Mouse (Mus musculus): ENCODE measurements at regions not wholly inside any gene's neighbourhood (a gene's known extent, or its start where the extent isn't known, plus 50 kb on each side); places are given as distances from the start of the nearest gene placed in this dataset.

- no peak for DNase-seq (ENCODE audit: low read depth, low spot score)
These were observed 1636.7 kb downstream of the Efnb2 start for GRCm38 (mm10) chr8:7024336-7024735.

- no peak for DNase-seq (ENCODE audit: low read depth, low spot score)
These were observed 1649.2 kb downstream of the Efnb2 start for GRCm38 (mm10) chr8:7011881-7012280.

- no peak for DNase-seq (ENCODE audit: low read depth, low spot score)
These were observed 1669.5 kb downstream of the Efnb2 start for GRCm38 (mm10) chr8:6991516-6991915.

GRCm38 (mm10) chr8:6989359-6990095 lies 1671.5 kb downstream of the Efnb2 start:
- DNase-seq (ENCODE audit: low read depth, low spot score), result no peak

- DNase-seq (ENCODE audit: low read depth, low spot score), result no peak
These were observed 1687.1 kb downstream of the Efnb2 start for GRCm38 (mm10) chr8:6973961-6974360.

GRCm38 (mm10) chr8:6963006-6963799 lies 1697.8 kb downstream of the Efnb2 start:
- DNase-seq (ENCODE audit: low read depth, low spot score), result no peak

- no peak for DNase-seq (ENCODE audit: low read depth, low spot score)
These were observed 1703.0 kb downstream of the Efnb2 start for GRCm38 (mm10) chr8:6958086-6958485.

GRCm38 (mm10) chr8:6954251-6954650 lies 1706.8 kb downstream of the Efnb2 start:
- no peak for DNase-seq (ENCODE audit: low read depth, low spot score)

- DNase-seq (ENCODE audit: low read depth, low spot score), result no peak
These were observed 1738.6 kb downstream of the Efnb2 start for GRCm38 (mm10) chr8:6922467-6922866.

- DNase-seq (ENCODE audit: low read depth, low spot score), result no peak
These were observed 1753.4 kb downstream of the Efnb2 start for GRCm38 (mm10) chr8:6907682-6908081.

GRCm38 (mm10) chr8:6891456-6891855 lies 1769.6 kb downstream of the Efnb2 start:
- no peak for DNase-seq (ENCODE audit: low read depth, low spot score)

- DNase-seq (ENCODE audit: low read depth, low spot score), result no peak
These were observed 1774.2 kb downstream of the Efnb2 start for GRCm38 (mm10) chr8:6886779-6887402.

- DNase-seq (ENCODE audit: low read depth, low spot score), result no peak
These were observed 1776.2 kb downstream of the Efnb2 start for GRCm38 (mm10) chr8:6884828-6885227.

- no peak for DNase-seq (ENCODE audit: low read depth, low spot score)
These were observed 1777.5 kb upstream of the Slc10a2 start for GRCm38 (mm10) chr8:6882626-6883025.
